Mouse (Mus musculus): ENCODE measurements around the gene Cacna1c. TPM values are rescaled to one million over a fixed set of nuclear protein-coding genes. Genes with fewer than 3 reads are reported as not detected.

The Cacna1c gene
- polyA plus RNA-seq, 2 experiments, result 8.9 to 29.0 TPM

- no peak overlapping the region for H3K4me3 ChIP-seq (replicated peaks; ENCODE audit: low read length)
- H3K9me3 ChIP-seq (ENCODE audit: control insufficient read depth, low read length), result no peaks in the 10 kb centered on the region
- ATAC-seq (ENCODE audit: low FRiP score, low read depth) (no peak), DNase-seq (ENCODE audit: low spot score) (no peak)
- H3K4me1 ChIP-seq (ENCODE audit: control insufficient read depth, insufficient read depth, low read length), result no peaks in the 10 kb centered on the region
- H3K27ac ChIP-seq (replicated peaks; ENCODE audit: low read depth, low read length), result no peak overlapping the region
- no peak overlapping the region for H3K9ac ChIP-seq (ENCODE audit: low read depth, low read length, severe bottlenecking)
- no peaks in the 10 kb centered on the region for H3K36me3 ChIP-seq (ENCODE audit: control insufficient read depth, insufficient read depth, low read length)
- no peak overlapping the region for H3K4me2 ChIP-seq (replicated peaks; ENCODE audit: low read depth, low read length, severe bottlenecking)
- WGBS, result 50% methylated on average over 1 of the region's 1 CpGs
- no peaks in the 10 kb centered on the region for H3K27me3 ChIP-seq (ENCODE audit: control insufficient read depth, insufficient read depth, low read length)
- no peak for TF ChIP-seq POLR2A (IDR thresholded peaks at IDR 0.05; ENCODE audit: borderline replicate concordance, extremely low read depth, insufficient read depth, insufficient read length)
Measured at GRCm38 (mm10) chr6:118810834-118811233, 385.4 kb downstream of the Cacna1c start.

DNA sequence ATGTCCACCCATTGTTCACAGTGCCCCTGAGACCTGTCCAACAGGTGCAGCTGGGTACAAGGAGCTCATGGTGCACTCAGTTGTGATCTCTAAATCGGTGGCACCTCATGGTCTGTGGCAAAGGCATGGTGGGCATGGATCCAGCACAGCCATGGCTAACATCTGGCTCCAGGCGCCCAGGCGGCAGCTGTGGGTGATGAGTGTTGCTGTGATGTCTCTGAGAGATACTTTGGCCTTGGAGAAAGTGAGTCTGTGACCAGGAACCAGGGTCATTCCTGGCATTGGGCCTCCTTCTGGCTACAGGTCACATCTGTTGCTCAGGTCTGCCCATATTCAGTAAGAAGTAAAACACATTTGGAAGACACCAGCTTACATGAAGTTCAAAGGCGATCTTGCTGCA, 391.1 kb downstream of the Cacna1c start:
- Histone ChIP-seq H3K9me3 (ENCODE audit: control insufficient read depth, low read length) (no peaks in the 10 kb centered on the region), H3K4me3 (replicated peaks; ENCODE audit: low read length) (no peak overlapping the region), H3K4me2 (replicated peaks; ENCODE audit: low read depth, low read length, severe bottlenecking) (no peak overlapping the region), H3K4me1 (ENCODE audit: control insufficient read depth, insufficient read depth, low read length) (no peaks in the 10 kb centered on the region), H3K9ac (ENCODE audit: low read depth, low read length, severe bottlenecking) (no peak overlapping the region), H3K27ac (replicated peaks; ENCODE audit: low read depth, low read length) (no peak overlapping the region), H3K36me3 (ENCODE audit: control insufficient read depth, insufficient read depth, low read length) (no peaks in the 10 kb centered on the region), H3K27me3 (ENCODE audit: control insufficient read depth, insufficient read depth, low read length) (no peaks in the 10 kb centered on the region)
- ATAC-seq (ENCODE audit: low FRiP score, low read depth), result no peak
- no peak for TF ChIP-seq POLR2A (IDR thresholded peaks at IDR 0.05; ENCODE audit: borderline replicate concordance, extremely low read depth, insufficient read depth, insufficient read length)
- 88% methylated on average over 4 of the region's 4 CpGs for WGBS
- no peak for DNase-seq (ENCODE audit: low spot score)

GRCm38 (mm10) chr6:118802286-118802685, 393.9 kb downstream of the Cacna1c start:
- H3K9me3 ChIP-seq (ENCODE audit: control insufficient read depth, low read length), result no peaks in the 10 kb centered on the region
- no peak overlapping the region for H3K27ac ChIP-seq (replicated peaks; ENCODE audit: low read depth, low read length)
- ATAC-seq (ENCODE audit: low FRiP score, low read depth) (no peak), DNase-seq (ENCODE audit: low spot score) (no peak)
- no peaks in the 10 kb centered on the region for H3K4me1 ChIP-seq (ENCODE audit: control insufficient read depth, insufficient read depth, low read length)
- H3K4me2 ChIP-seq (replicated peaks; ENCODE audit: low read depth, low read length, severe bottlenecking), result no peak overlapping the region
- H3K36me3 ChIP-seq (ENCODE audit: control insufficient read depth, insufficient read depth, low read length), result no peaks in the 10 kb centered on the region
- no peaks in the 10 kb centered on the region for H3K27me3 ChIP-seq (ENCODE audit: control insufficient read depth, insufficient read depth, low read length)
- no peak for TF ChIP-seq POLR2A (IDR thresholded peaks at IDR 0.05; ENCODE audit: borderline replicate concordance, extremely low read depth, insufficient read depth, insufficient read length)
- H3K9ac ChIP-seq (ENCODE audit: low read depth, low read length, severe bottlenecking), result no peak overlapping the region
- 69% methylated on average over 11 of the region's 11 CpGs for WGBS
- no peak overlapping the region for H3K4me3 ChIP-seq (replicated peaks; ENCODE audit: low read length)

GRCm38 (mm10) chr6:118796393-118796792, 399.8 kb downstream of the Cacna1c start:
- H3K4me3 ChIP-seq (replicated peaks; ENCODE audit: low read length), result no peak overlapping the region
- no peak overlapping the region for H3K4me2 ChIP-seq (replicated peaks; ENCODE audit: low read depth, low read length, severe bottlenecking)
- H3K27ac ChIP-seq (replicated peaks; ENCODE audit: low read depth, low read length), result no peak overlapping the region
- H3K27me3 ChIP-seq (ENCODE audit: control insufficient read depth, insufficient read depth, low read length), result no peaks in the 10 kb centered on the region
- WGBS, result 92% methylated on average over 4 of the region's 4 CpGs
- no peaks in the 10 kb centered on the region for H3K36me3 ChIP-seq (ENCODE audit: control insufficient read depth, insufficient read depth, low read length)
- no peak for TF ChIP-seq POLR2A (IDR thresholded peaks at IDR 0.05; ENCODE audit: borderline replicate concordance, extremely low read depth, insufficient read depth, insufficient read length)
- ATAC-seq (ENCODE audit: low FRiP score, low read depth) (no peak), DNase-seq (ENCODE audit: low spot score) (no peak)
- peaks cover 13% of the 10 kb centered on the region for H3K4me1 ChIP-seq (ENCODE audit: control insufficient read depth, insufficient read depth, low read length)
- H3K9me3 ChIP-seq (ENCODE audit: control insufficient read depth, low read length), result no peaks in the 10 kb centered on the region
- no peak overlapping the region for H3K9ac ChIP-seq (ENCODE audit: low read depth, low read length, severe bottlenecking)

- Histone ChIP-seq H3K27ac (replicated peaks; ENCODE audit: low read depth, low read length) (no peak overlapping the region), H3K9me3 (ENCODE audit: control insufficient read depth, low read length) (no peaks in the 10 kb centered on the region), H3K4me1 (ENCODE audit: control insufficient read depth, insufficient read depth, low read length) (peaks cover 18% of the 10 kb centered on the region), H3K27me3 (ENCODE audit: control insufficient read depth, insufficient read depth, low read length) (no peaks in the 10 kb centered on the region), H3K9ac (ENCODE audit: low read depth, low read length, severe bottlenecking) (no peak overlapping the region), H3K36me3 (ENCODE audit: control insufficient read depth, insufficient read depth, low read length) (no peaks in the 10 kb centered on the region), H3K4me3 (replicated peaks; ENCODE audit: low read length) (no peak overlapping the region), H3K4me2 (replicated peaks; ENCODE audit: low read depth, low read length, severe bottlenecking) (no peak overlapping the region)
- no peak for TF ChIP-seq POLR2A (IDR thresholded peaks at IDR 0.05; ENCODE audit: borderline replicate concordance, extremely low read depth, insufficient read depth, insufficient read length)
- ATAC-seq (ENCODE audit: low FRiP score, low read depth) (no peak), DNase-seq (ENCODE audit: low spot score) (no peak)
Measured at GRCm38 (mm10) chr6:118795716-118796115, 400.5 kb downstream of the Cacna1c start.

DNA sequence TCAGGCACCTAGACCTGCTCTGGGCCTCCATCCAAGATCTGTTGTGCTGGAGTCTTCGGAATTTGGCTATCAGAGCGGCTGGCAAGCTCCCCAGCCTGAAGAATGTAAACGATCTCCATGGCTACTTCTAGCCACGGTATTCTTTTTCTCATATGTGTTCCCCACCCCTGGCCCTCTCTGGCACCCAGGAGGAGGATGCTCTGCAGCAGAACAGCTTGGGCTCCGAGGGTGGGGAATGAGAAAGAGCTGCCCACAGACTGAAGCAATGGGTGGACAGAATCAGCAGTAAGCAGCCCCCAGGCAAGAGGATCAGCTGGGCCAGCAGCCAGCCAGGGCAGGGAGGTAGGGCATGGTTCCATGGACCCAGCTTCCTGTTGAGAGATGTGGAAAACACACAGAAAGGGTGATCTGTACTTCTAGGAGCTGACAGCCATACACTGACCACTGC, 404.3 kb downstream of the Cacna1c start:
- no peak overlapping the region for H3K9ac ChIP-seq (ENCODE audit: low read depth, low read length, severe bottlenecking)
- ATAC-seq (ENCODE audit: low FRiP score, low read depth), result peak; percentile 41; the same call in 1 of the 2 replicates
- H3K4me2 ChIP-seq (replicated peaks; ENCODE audit: low read depth, low read length, severe bottlenecking), result peak overlapping the region; percentile 32
- TF ChIP-seq POLR2A (IDR thresholded peaks at IDR 0.05; ENCODE audit: borderline replicate concordance, extremely low read depth, insufficient read depth, insufficient read length), result no peak
- H3K4me1 ChIP-seq (ENCODE audit: control insufficient read depth, insufficient read depth, low read length), result peaks cover 18% of the 10 kb centered on the region
- DNase-seq (ENCODE audit: low spot score), result peak; percentile 82
- no peaks in the 10 kb centered on the region for H3K27me3 ChIP-seq (ENCODE audit: control insufficient read depth, insufficient read depth, low read length)
- H3K36me3 ChIP-seq (ENCODE audit: control insufficient read depth, insufficient read depth, low read length), result no peaks in the 10 kb centered on the region
- 14% methylated on average over 5 of the region's 5 CpGs for WGBS
- H3K9me3 ChIP-seq (ENCODE audit: control insufficient read depth, low read length), result no peaks in the 10 kb centered on the region
- peak overlapping the region; percentile 75 for H3K27ac ChIP-seq (replicated peaks; ENCODE audit: low read depth, low read length)
- no peak overlapping the region for H3K4me3 ChIP-seq (replicated peaks; ENCODE audit: low read length)

Measured in limb, embryonic 14.5 days (tissue).